Mouse (Mus musculus): ENCODE results near the gene Ccnd3.

DNA sequence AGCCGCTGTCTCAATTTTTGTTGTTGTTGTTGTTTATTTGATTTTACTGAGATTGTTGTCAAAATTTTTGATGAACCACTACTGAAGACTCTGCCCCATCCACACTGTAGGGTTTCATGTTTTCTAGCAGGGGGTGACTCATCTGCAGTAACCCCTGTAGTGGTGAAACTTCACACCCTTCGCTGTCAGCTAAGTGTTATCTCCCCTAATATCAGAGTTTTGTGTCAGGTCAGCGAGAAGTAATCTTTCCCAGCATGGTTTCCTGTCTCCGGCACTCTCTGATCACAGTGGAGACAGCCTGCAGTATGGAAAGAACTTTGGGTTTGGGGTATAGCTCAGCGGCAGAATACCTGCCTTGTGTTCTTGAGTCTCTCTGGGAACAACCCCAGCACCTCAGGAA is 59.8 kb downstream of the Ccnd3 start:
- TF ChIP-seq CTCF (IDR thresholded peaks at IDR 0.05; ENCODE audit: low read depth, low read length): no peak
- no peak for TF ChIP-seq POLR2A (IDR thresholded peaks at IDR 0.05; ENCODE audit: borderline replicate concordance, low read depth, low read length)
